Mouse (Mus musculus): ENCODE results near the gene Fam129a.

GRCm38 (mm10) chr1:151631703-151632294 lies 60.8 kb downstream of the Fam129a start:
- TF ChIP-seq CTCF (IDR thresholded peaks at IDR 0.05; ENCODE audit: borderline replicate concordance, control insufficient read depth, extremely low read depth, insufficient read depth, low read length, poor library complexity) (no peak), POLR2A (IDR thresholded peaks at IDR 0.05; ENCODE audit: control insufficient read depth, extremely low read depth, insufficient read depth, low read length, poor library complexity) (no peak)

Data from thymus, adult 2 months (tissue).